Mouse (Mus musculus) spleen, adult 2 months (tissue): ENCODE results near the gene Gm20388.

ENCODE experiments used
- CTCF ChIP-seq: fragments of 200-500 bp; IDR thresholded peaks from 2 replicates; pipeline ENCODE4 v1.5.1; 2011; ENCODE audit warnings: mild to moderate bottlenecking, inconsistent platforms; ENCODE audit not compliant: insufficient read depth, insufficient read length, insufficient replicate concordance; ENCODE audit errors: extremely low read depth
- POLR2A ChIP-seq: fragments of 200-500 bp; IDR thresholded peaks from 2 replicates; pipeline ENCODE4 v1.6.1; 2011; ENCODE audit warnings: low read depth, low read length, inconsistent platforms

- TF ChIP-seq POLR2A = no peak
- TF ChIP-seq CTCF = no peak
Observed at GRCm38 (mm10) chr8:120830661-120831060, 920.0 kb downstream of the Gm20388 start.
